Mouse (Mus musculus): ENCODE measurements around the gene Zc3h12d. TPM values are rescaled to one million over a fixed set of nuclear protein-coding genes. Genes with fewer than 3 reads are reported as not detected.

The Zc3h12d gene
- 0.08 and 0.11 TPM in 2 replicates for polyA plus RNA-seq (2015; fragmentation: Nextera tagmentation; extraction: Ambion mirVana)

GRCm38 (mm10) chr10:7832171-7832676 lies at the start of gene Zc3h12d:
Gene Zc3h12d (plus strand): TSS chr10:7832470.

GRCm38 (mm10) chr10:7792751-7793385 lies 39.4 kb upstream of the Zc3h12d start, which contains the start of the genes Ginm1 and Ppil4:
Gene Ginm1 (minus strand): TSS chr10:7792824.
Gene Ppil4 (plus strand): TSS chr10:7792891.

Small RNA genes within 50 kb of the gene (microRNA-seq; reads per million reads assigned to microRNA genes)
- gene Mir5104: 0.10 to 0.21 reads per million in 2 experiments

Other genes with a start within 250 kb of the Zc3h12d start
- 1.1 and 1.2 TPM in 2 replicates for gene Lrp11, start 242.7 kb upstream of the Zc3h12d start, polyA plus RNA-seq (2015; fragmentation: Nextera tagmentation; extraction: Ambion mirVana)
- 15.2 and 15.7 TPM in 2 replicates for gene Nup43, start 165.0 kb upstream of the Zc3h12d start, polyA plus RNA-seq (2015; fragmentation: Nextera tagmentation; extraction: Ambion mirVana)
- 111 and 113 TPM in 2 replicates for gene Pcmt1, start 151.3 kb upstream of the Zc3h12d start, polyA plus RNA-seq (2015; fragmentation: Nextera tagmentation; extraction: Ambion mirVana)
- gene Lats1, start 151.3 kb upstream of the Zc3h12d start, polyA plus RNA-seq (2015; fragmentation: Nextera tagmentation; extraction: Ambion mirVana): 2.9 and 3.4 TPM in 2 replicates
- 23.2 and 26.7 TPM in 2 replicates for gene Katna1, start 106.5 kb upstream of the Zc3h12d start, polyA plus RNA-seq (2015; fragmentation: Nextera tagmentation; extraction: Ambion mirVana)
- gene Ginm1, start 39.6 kb upstream of the Zc3h12d start, polyA plus RNA-seq (2015; fragmentation: Nextera tagmentation; extraction: Ambion mirVana): 88.9 and 110 TPM in 2 replicates
- gene Ppil4, start 39.6 kb upstream of the Zc3h12d start, polyA plus RNA-seq (2015; fragmentation: Nextera tagmentation; extraction: Ambion mirVana): 15.8 and 15.9 TPM in 2 replicates
- 10.1 and 10.4 TPM in 2 replicates for gene Tab2, start 123.8 kb downstream of the Zc3h12d start, polyA plus RNA-seq (2015; fragmentation: Nextera tagmentation; extraction: Ambion mirVana)

Data from skeletal muscle tissue, postnatal 0 days (tissue).